Mouse (Mus musculus) myocyte (in vitro differentiated cells): ENCODE data around the gene Rnf144a. TPM values are rescaled to one million over a fixed set of nuclear protein-coding genes. Genes with fewer than 3 reads are reported as not detected.

ENCODE experiments used
- H3K27me3 ChIP-seq: one replicate; pipeline ENCODE4 v1.6.1; 2011; ENCODE audit not compliant: control insufficient read depth, insufficient read depth, insufficient read length
- H3K36me3 ChIP-seq: one replicate; pipeline ENCODE4 v1.6.1; 2011; ENCODE audit not compliant: control insufficient read depth, insufficient read depth
- H3K4me2 ChIP-seq: one replicate; pipeline ENCODE4 v1.6.1; 2011; ENCODE audit warnings: low read depth, control low read depth
- H3K4me3 ChIP-seq: one replicate; pipeline ENCODE4 v1.5.1; 2011; ENCODE audit warnings: mild to moderate bottlenecking, control low read depth, moderate library complexity
- H3K79me2 ChIP-seq: one replicate; pipeline ENCODE4 v1.6.1; 2011; ENCODE audit not compliant: control insufficient read depth, insufficient read depth
- H3ac ChIP-seq: one replicate; pipeline ENCODE4 v1.6.1; 2011; ENCODE audit not compliant: control insufficient read depth, insufficient read length
- CEBPB ChIP-seq: IDR thresholded peaks from 2 replicates; pipeline ENCODE4 v1.6.1; 2011; ENCODE audit warnings: mild to moderate bottlenecking, moderate library complexity; ENCODE audit not compliant: poor library complexity, insufficient read depth, severe bottlenecking
- E2F4 ChIP-seq: IDR thresholded peaks from one replicate; pipeline ENCODE4 v1.6.1; 2011; ENCODE audit warnings: mild to moderate bottlenecking, control low read depth, moderate library complexity; ENCODE audit not compliant: insufficient read depth
- MAX ChIP-seq: IDR thresholded peaks from one replicate; pipeline ENCODE4 v1.6.1; 2011; ENCODE audit warnings: low read depth, mild to moderate bottlenecking, control low read depth
- MYOD1 ChIP-seq, 3 experiments: IDR thresholded peaks; one replicate each; pipeline ENCODE4 v1.6.1; 2011; ENCODE audit warnings: control low read depth in 2 of 3, low read depth in 2 of 3, mild to moderate bottlenecking in 2 of 3, moderate library complexity in 1 of 3; ENCODE audit not compliant: insufficient read length in 2 of 3, control insufficient read depth in 1 of 3
- MYOG ChIP-seq, 3 experiments: IDR thresholded peaks; one replicate each; pipeline ENCODE4 v1.6.1; 2011; ENCODE audit warnings: control low read depth in 2 of 3, low read depth in 2 of 3, mild to moderate bottlenecking in 2 of 3; ENCODE audit not compliant: insufficient read length in 2 of 3, control insufficient read depth in 1 of 3, insufficient read depth in 1 of 3
- POLR2A ChIP-seq: IDR thresholded peaks from one replicate; pipeline ENCODE4 v1.6.1; 2011; ENCODE audit warnings: low read depth, mild to moderate bottlenecking, control low read depth, moderate library complexity; ENCODE audit not compliant: insufficient read length
- POLR2AphosphoS2 ChIP-seq: IDR thresholded peaks from one replicate; pipeline ENCODE4 v1.6.1; 2011; ENCODE audit warnings: low read depth, control low read depth; ENCODE audit not compliant: insufficient read length
- REST ChIP-seq: IDR thresholded peaks from one replicate; pipeline ENCODE4 v1.6.1; 2011; ENCODE audit warnings: mild to moderate bottlenecking, control low read depth, moderate library complexity; ENCODE audit not compliant: insufficient read depth, insufficient read length
- SRF ChIP-seq: IDR thresholded peaks from one replicate; pipeline ENCODE4 v1.6.1; 2011; ENCODE audit warnings: low read depth; ENCODE audit not compliant: control insufficient read depth, insufficient read length
- TCF12 ChIP-seq: IDR thresholded peaks from one replicate; pipeline ENCODE4 v1.6.1; 2011; ENCODE audit warnings: mild to moderate bottlenecking, control low read depth; ENCODE audit not compliant: poor library complexity, insufficient read depth, severe bottlenecking
- TCF3 ChIP-seq: IDR thresholded peaks from one replicate; pipeline ENCODE4 v1.6.1; 2011; ENCODE audit warnings: low read depth, control low read depth; ENCODE audit not compliant: insufficient read length
- USF1 ChIP-seq: IDR thresholded peaks from one replicate; pipeline ENCODE4 v1.6.1; 2011; ENCODE audit warnings: low read depth, mild to moderate bottlenecking, control low read depth, moderate library complexity
- polyA plus RNA-seq: library from polyadenylated mRNA; unstranded; fragments of >200 nt; fragmentation: generic; extraction: Trizol; gene quantifications from one replicate; pipeline ENCODE4 v1.2.1, GENCODE M21; 2012; ENCODE audit warnings: missing spikeins

Rnf144a gene
- polyA plus RNA-seq, 1 experiment: not detected

- Histone ChIP-seq H3K36me3 (no peaks in the 10 kb centered on the region), H3K4me3 (no peak overlapping the region), H3ac (no peak overlapping the region), H3K27me3 (no peaks in the 10 kb centered on the region), H3K4me2 (no peak overlapping the region), H3K79me2 (no peaks in the 10 kb centered on the region)
- no peak for TF ChIP-seq REST
- no peak for TF ChIP-seq E2F4
- no peak for TF ChIP-seq TCF12
- no peak for TF ChIP-seq MYOG (IDR thresholded peaks at IDR 0.05; ENCODE audit: control insufficient read depth in 1 of 3, insufficient read depth in 1 of 3, insufficient read length in 2 of 3, low read depth in 2 of 3)
- TF ChIP-seq TCF3: no peak
- TF ChIP-seq POLR2A: no peak
- no peak for TF ChIP-seq SRF
Observed at GRCm38 (mm10) chr12:26411841-26412450, 3.1 kb downstream of the Rnf144a start.

- Histone ChIP-seq H3K4me3 (no peak overlapping the region), H3K79me2 (no peaks in the 10 kb centered on the region), H3K4me2 (no peak overlapping the region), H3K27me3 (no peaks in the 10 kb centered on the region), H3K36me3 (no peaks in the 10 kb centered on the region), H3ac (no peak overlapping the region)
- TF ChIP-seq POLR2A (no peak), USF1 (no peak), MAX (no peak)
Observed at GRCm38 (mm10) chr12:26410443-26410842, 4.6 kb downstream of the Rnf144a start.

GRCm38 (mm10) chr12:26408707-26409106 lies 6.3 kb downstream of the Rnf144a start:
- Histone ChIP-seq H3K36me3 (no peaks in the 10 kb centered on the region), H3ac (no peak overlapping the region), H3K27me3 (no peaks in the 10 kb centered on the region), H3K79me2 (no peaks in the 10 kb centered on the region), H3K4me2 (no peak overlapping the region), H3K4me3 (no peak overlapping the region)
- TF ChIP-seq MYOD1 (IDR thresholded peaks at IDR 0.05; ENCODE audit: control insufficient read depth in 1 of 3, insufficient read length in 2 of 3, low read depth in 2 of 3) (no peak), USF1 (no peak), MAX (no peak), MYOG (IDR thresholded peaks at IDR 0.05; ENCODE audit: control insufficient read depth in 1 of 3, insufficient read depth in 1 of 3, insufficient read length in 2 of 3, low read depth in 2 of 3) (no peak), SRF (no peak), E2F4 (no peak), REST (no peak), TCF12 (no peak), POLR2A (no peak), CEBPB (no peak), TCF3 (no peak), POLR2AphosphoS2 (no peak)

GRCm38 (mm10) chr12:26404781-26405702 lies 10.0 kb downstream of the Rnf144a start:
- no peak for TF ChIP-seq POLR2AphosphoS2
- no peak for TF ChIP-seq REST
- no peak for TF ChIP-seq POLR2A
- TF ChIP-seq TCF3: no peak
- TF ChIP-seq SRF: no peak
- no peak for TF ChIP-seq CEBPB
- TF ChIP-seq E2F4: no peak
- TF ChIP-seq USF1: no peak
- no peak for TF ChIP-seq MYOD1 (IDR thresholded peaks at IDR 0.05; ENCODE audit: control insufficient read depth in 1 of 3, insufficient read length in 2 of 3, low read depth in 2 of 3)
- TF ChIP-seq TCF12: no peak
- no peak for TF ChIP-seq MAX
- TF ChIP-seq MYOG (IDR thresholded peaks at IDR 0.05; ENCODE audit: control insufficient read depth in 1 of 3, insufficient read depth in 1 of 3, insufficient read length in 2 of 3, low read depth in 2 of 3): no peak
- no peaks in the 10 kb centered on the region for H3K36me3 ChIP-seq
- no peak overlapping the region for H3ac ChIP-seq
- no peaks in the 10 kb centered on the region for H3K79me2 ChIP-seq
- no peak overlapping the region for H3K4me2 ChIP-seq
- no peaks in the 10 kb centered on the region for H3K27me3 ChIP-seq
- no peak overlapping the region for H3K4me3 ChIP-seq
